Mouse (Mus musculus) liver, embryonic 14.5 days (tissue): ENCODE data around the gene Mmachc. TPM values are rescaled to one million over a fixed set of nuclear protein-coding genes. Genes with fewer than 3 reads are reported as not detected.

Experiments
- ATAC-seq: fragments of 200-750 bp; cut with Nextera tagmentation; 2 replicates; pipeline ENCODE4 v1.8.0; 2017; ENCODE audit warnings: moderate number of reproducible peaks, mild to moderate bottlenecking, moderate library complexity; ENCODE audit not compliant: insufficient read depth
- DNase-seq, 3 experiments: peaks; one replicate each; pipeline ENCODE4 v3.0.0-alpha.2; 2012 to 2013; ENCODE audit warnings: low read depth in 3 of 3, low spot score in 3 of 3
- H3K27ac ChIP-seq: fragments of 300-500 bp; sonication (generic); 2 replicates; pipeline ENCODE4 v1.5.1; 2014; ENCODE audit warnings: moderate library complexity, mild to moderate bottlenecking, control low read depth, inconsistent platforms
- H3K27me3 ChIP-seq: fragments of 300-500 bp; sonication (generic); 2 replicates; pipeline ENCODE4 v1.6.1; 2014; ENCODE audit warnings: mild to moderate bottlenecking, low read length, moderate library complexity; ENCODE audit not compliant: control insufficient read depth, insufficient read depth
- H3K36me3 ChIP-seq: fragments of 300-500 bp; sonication (generic); replicated peaks from 2 replicates; pipeline ENCODE4 v1.6.1; 2014; ENCODE audit warnings: low read depth; ENCODE audit not compliant: control insufficient read depth, insufficient read depth
- H3K4me1 ChIP-seq, 2 experiments: fragments of 200-500 bp in 1 of 2; fragments of 300-500 bp in 1 of 2; sonication (generic) in 1 of 2; replicated peaks; 2 replicates each; pipeline ENCODE4 v1.6.1; 2012 to 2014; ENCODE audit warnings: antibody characterized with exemption in 1 of 2, inconsistent platforms in 1 of 2, low read length in 1 of 2; ENCODE audit not compliant: control insufficient read depth in 2 of 2, insufficient read depth in 2 of 2
- H3K4me2 ChIP-seq: fragments of 300-500 bp; sonication (generic); 2 replicates; pipeline ENCODE4 v1.6.1; 2014; ENCODE audit warnings: low read depth, mild to moderate bottlenecking, control low read depth, moderate library complexity
- H3K4me3 ChIP-seq, 2 experiments: fragments of 200-500 bp in 1 of 2; fragments of 300-500 bp in 1 of 2; sonication (generic) in 1 of 2; 2 replicates each; pipeline ENCODE4 v1.5.1; 2012 to 2014; ENCODE audit warnings: low read depth in 2 of 2, low read length in 2 of 2, mild to moderate bottlenecking in 2 of 2, control low read depth in 1 of 2, inconsistent platforms in 1 of 2, moderate library complexity in 1 of 2; ENCODE audit not compliant: insufficient read depth in 1 of 2
- H3K9ac ChIP-seq: fragments of 300-500 bp; sonication (generic); replicated peaks from 2 replicates; pipeline ENCODE4 v1.6.1; 2014; ENCODE audit warnings: mild to moderate bottlenecking, control low read depth, moderate library complexity
- H3K9me3 ChIP-seq: fragments of 300-500 bp; sonication (generic); 2 replicates; pipeline ENCODE4 v1.6.1; 2016; ENCODE audit warnings: low read length, mixed read lengths; ENCODE audit not compliant: control insufficient read depth
- CTCF ChIP-seq: IDR thresholded peaks from 2 replicates; pipeline ENCODE4 v1.5.1; 2016; ENCODE audit warnings: antibody characterized with exemption, low read depth, control low read depth
- EP300 ChIP-seq: IDR thresholded peaks from 2 replicates; pipeline ENCODE4 v1.6.1; 2016; ENCODE audit warnings: antibody characterized with exemption, low read depth
- WGBS: fragments of 180-500 bp; shearing (Covaris S2); extraction: QIAGEN DNeasy Blood & Tissue Kit; methylation state at CpG from one replicate; pipeline ENCODE4 v1.1.7; 2014; ENCODE audit not compliant: insufficient replicate concordance; 5-methylcytosine and 5-hydroxymethylcytosine counted together
- polyA plus RNA-seq, 2 experiments: library from polyadenylated mRNA; depleted of rRNA in 1 of 2; stranded (reverse) in 1 of 2; unstranded in 1 of 2; fragments of >200 nt; fragmentation: Nextera tagmentation in 1 of 2; extraction: Ambion mirVana in 1 of 2; gene quantifications; 2 replicates each; pipeline versions ENCODE4 v1.2.1 to v1.2.3; 2012 to 2014

Gene Mmachc
- polyA plus RNA-seq, 2 experiments = 4.1 to 8.5 TPM

GRCm38 (mm10) chr4:116731077-116731476 is 22.9 kb upstream of the Mmachc start:
- TF ChIP-seq EP300 = no peak
- H3K9me3 ChIP-seq = no peaks in the 10 kb centered on the region
- H3K4me2 ChIP-seq = no peak overlapping the region
- ATAC-seq (no peak), DNase-seq (no peak)
- H3K27ac ChIP-seq = no peak overlapping the region
- no peak overlapping the region for H3K4me3 ChIP-seq
- peaks cover 0 to 3% of the 10 kb centered on the region in 2 experiments; a peak in 1 of 4 replicates for H3K4me1 ChIP-seq
- H3K9ac ChIP-seq = no peak overlapping the region
- WGBS = 54% methylated on average over 9 of the region's 9 CpGs
- no peaks in the 10 kb centered on the region for H3K36me3 ChIP-seq
- no peaks in the 10 kb centered on the region for H3K27me3 ChIP-seq

DNA sequence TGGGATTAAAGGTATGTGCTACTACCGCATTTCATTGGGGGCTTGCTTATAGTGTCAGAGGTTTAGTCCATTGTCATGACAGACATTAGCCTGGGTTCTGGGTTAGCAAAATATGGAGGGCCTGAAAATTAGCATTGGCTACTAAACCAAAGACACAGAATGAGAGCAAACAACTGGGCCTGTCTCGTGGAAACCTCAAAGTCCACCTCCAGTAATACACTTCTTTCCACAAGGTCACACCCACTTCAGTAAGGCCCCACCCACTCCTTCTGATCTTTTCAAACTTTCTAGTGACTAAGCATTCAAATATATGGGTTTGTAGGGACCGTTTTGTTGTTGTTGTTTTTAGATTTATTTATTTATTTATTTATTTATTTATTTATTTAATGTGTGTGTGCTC is 21.3 kb upstream of the Mmachc start:
- Histone ChIP-seq H3K4me2 (no peak overlapping the region), H3K9ac (no peak overlapping the region), H3K27ac (no peak overlapping the region), H3K36me3 (no peaks in the 10 kb centered on the region), H3K9me3 (no peaks in the 10 kb centered on the region), H3K4me1 (peaks cover 0 to 3% of the 10 kb centered on the region in 2 experiments; a peak in 1 of 4 replicates), H3K27me3 (no peaks in the 10 kb centered on the region), H3K4me3 (no peak overlapping the region)
- ATAC-seq (no peak), DNase-seq (no peak)
- no peak for TF ChIP-seq EP300
- no peak for TF ChIP-seq CTCF
- WGBS = 67% methylated on average over 3 of the region's 3 CpGs

GRCm38 (mm10) chr4:116727401-116727800 is 19.2 kb upstream of the Mmachc start:
- H3K4me1 ChIP-seq = peaks cover 0 to 3% of the 10 kb centered on the region in 2 experiments; a peak in 1 of 4 replicates
- no peaks in the 10 kb centered on the region for H3K36me3 ChIP-seq
- H3K4me3 ChIP-seq = no peak overlapping the region

GRCm38 (mm10) chr4:116725444-116725843 is 17.2 kb upstream of the Mmachc start:
- Histone ChIP-seq H3K27me3 (no peaks in the 10 kb centered on the region), H3K4me3 (no peak overlapping the region), H3K4me2 (no peak overlapping the region), H3K36me3 (no peaks in the 10 kb centered on the region), H3K9me3 (no peaks in the 10 kb centered on the region), H3K27ac (no peak overlapping the region), H3K9ac (no peak overlapping the region), H3K4me1 (peaks cover 0 to 3% of the 10 kb centered on the region in 2 experiments; a peak in 1 of 4 replicates)
- 60% methylated on average over 5 of the region's 5 CpGs for WGBS
- DNase-seq (no peak), ATAC-seq (no peak)
- TF ChIP-seq EP300 = no peak
- no peak for TF ChIP-seq CTCF

More at GRCm38 (mm10) chr4:116727401-116727800, 19.2 kb upstream of the Mmachc start:
- Histone ChIP-seq H3K9ac (no peak overlapping the region), H3K27ac (no peak overlapping the region), H3K9me3 (no peaks in the 10 kb centered on the region), H3K27me3 (no peaks in the 10 kb centered on the region), H3K4me2 (no peak overlapping the region)
- ATAC-seq (no peak), DNase-seq (no peak)
- 55% methylated on average over 3 of the region's 3 CpGs for WGBS
- TF ChIP-seq CTCF = no peak

DNA sequence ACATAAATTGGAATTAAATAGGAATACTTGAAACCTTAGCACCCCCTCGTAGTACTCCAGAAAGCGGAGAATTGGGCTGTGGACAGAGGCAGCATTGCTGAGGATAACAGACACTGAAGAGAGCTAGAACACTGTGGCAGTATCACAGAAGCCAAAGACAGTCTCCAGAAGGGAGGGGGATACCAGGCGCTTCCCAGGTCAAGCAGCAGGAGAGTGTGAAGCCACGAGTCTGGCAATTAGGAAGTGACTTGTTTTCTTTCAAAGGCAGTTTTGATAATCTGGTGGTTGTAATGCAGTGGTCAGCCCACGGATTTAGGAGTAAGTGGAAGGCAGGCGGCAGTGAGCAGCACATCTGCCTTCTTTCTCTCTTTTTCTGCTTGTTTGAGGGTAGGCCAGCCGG is 14.0 kb upstream of the Mmachc start:
- Histone ChIP-seq H3K4me1 (peaks cover 3 to 4% of the 10 kb centered on the region in 2 experiments; a peak in 1 of 4 replicates), H3K4me3 (no peak overlapping the region; a peak in 1 of 4 replicates), H3K9ac (no peak overlapping the region), H3K27ac (no peak overlapping the region), H3K9me3 (no peaks in the 10 kb centered on the region), H3K36me3 (no peaks in the 10 kb centered on the region), H3K27me3 (no peaks in the 10 kb centered on the region), H3K4me2 (peak overlapping the region; percentile 92)
- ATAC-seq (no peak), DNase-seq (no peak)
- TF ChIP-seq CTCF (no peak), EP300 (no peak)
- WGBS = 53% methylated on average over 7 of the region's 7 CpGs
